Mouse (Mus musculus) ES-Bruce4 (cell line): ENCODE data around the gene Abhd16a.

Experiments used
- CTCF ChIP-seq: IDR thresholded peaks from one replicate; pipeline ENCODE4 v1.8.1; 2011; ENCODE audit warnings: low read depth, low read length
- POLR2A ChIP-seq: IDR thresholded peaks from one replicate; pipeline ENCODE4 v1.8.1; 2011; ENCODE audit warnings: low read length; ENCODE audit not compliant: insufficient read depth

GRCm38 (mm10) chr17:35131500-35132173, 42.6 kb downstream of the Abhd16a start, which contains the start of gene Apom:
- no peak for TF ChIP-seq CTCF
- no peak for TF ChIP-seq POLR2A
